In the genomic region with DNA sequence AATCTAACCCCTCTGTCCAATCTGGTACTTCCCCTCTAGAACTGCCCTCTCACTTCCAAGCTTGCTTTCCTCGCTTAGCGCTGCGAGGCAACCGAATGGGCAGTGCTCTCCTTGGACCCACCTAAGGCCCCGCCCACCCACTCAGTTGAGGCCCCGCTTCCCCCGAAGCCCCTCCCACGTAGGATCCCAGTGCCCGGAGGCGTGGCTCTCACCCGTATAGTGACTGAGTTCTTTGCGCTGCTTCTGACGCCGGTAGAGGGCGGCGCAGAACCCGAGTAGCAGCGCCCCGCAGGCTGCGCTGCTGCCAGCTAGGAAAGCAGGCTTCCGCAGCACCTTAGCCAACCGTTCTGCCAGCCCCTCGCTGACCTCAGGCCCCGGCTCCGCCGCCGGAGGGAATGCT, we compare ENCODE assay signal across 8 mouse cellular contexts. TPM values are rescaled to one million over a fixed set of nuclear protein-coding genes. Genes with fewer than 3 reads are reported as not detected.
DNase-seq lines count a peak whose midpoint lies in the region; ATAC-seq and TF ChIP-seq lines count a peak whose summit lies in the region.

No protein-coding gene starts in this region.

- peak overlapping the region; percentile 51; the same call in 1 of the 2 replicates for H3K9ac ChIP-seq in embryonic facial prominence, embryonic 13.5 days
- no peak overlapping the region for H3K9ac ChIP-seq in heart, embryonic 11.5 days (ENCODE audit: low read depth, low read length)
- H3K9ac ChIP-seq in kidney, embryonic 14.5 days (ENCODE audit: low read depth, low read length): 0 out of 2 replicates have a peak overlapping the region, but pooled peaks have one; percentile 31
- H3K9ac ChIP-seq in liver, adult 2 months (ENCODE audit: low read depth, low read length): peak overlapping the region; percentile 53

- 0 out of 2 replicates have a peak, but pooled peaks have one; percentile 19 for TF ChIP-seq POLR2A in liver, adult 2 months (IDR thresholded peaks at IDR 0.05; ENCODE audit: extremely low read depth, insufficient read depth, low read length)

- H3K79me2 ChIP-seq in liver, adult 2 months (ENCODE audit: control insufficient read depth, insufficient read depth, low read length): no peaks in the 10 kb centered on the region

- H3K4me1 ChIP-seq in embryonic facial prominence, embryonic 13.5 days: peaks cover 7% of the 10 kb centered on the region; the same call in 1 of the 2 replicates
- H3K4me1 ChIP-seq in heart, embryonic 11.5 days (ENCODE audit: control insufficient read depth, insufficient read depth, low read length): no peaks in the 10 kb centered on the region
- no peaks in the 10 kb centered on the region for H3K4me1 ChIP-seq in kidney, embryonic 14.5 days (ENCODE audit: control insufficient read depth, insufficient read depth, low read length)
- H3K4me1 ChIP-seq in liver, adult 2 months (ENCODE audit: control insufficient read depth, insufficient read depth, low read length): 0 out of 2 replicates have a peak, but pooled peaks cover 2% of the 10 kb centered on the region

- H3K36me3 ChIP-seq in embryonic facial prominence, embryonic 13.5 days: no peaks in the 10 kb centered on the region
- H3K36me3 ChIP-seq in heart, embryonic 11.5 days (ENCODE audit: control insufficient read depth, insufficient read depth, low read length): no peaks in the 10 kb centered on the region
- no peaks in the 10 kb centered on the region for H3K36me3 ChIP-seq in kidney, embryonic 14.5 days (ENCODE audit: control insufficient read depth, insufficient read depth, low read length)
- H3K36me3 ChIP-seq in liver, adult 2 months (ENCODE audit: control insufficient read depth, insufficient read depth, low read length): no peaks in the 10 kb centered on the region
- H3K36me3 ChIP-seq in splenic B cell, adult 2 months (ENCODE audit: control insufficient read depth, insufficient read depth, low read length, poor library complexity, severe bottlenecking): no peaks in the 10 kb centered on the region

- 0% methylated on average over 27 of the region's 27 CpGs for WGBS in embryonic facial prominence, embryonic 13.5 days
- WGBS in heart, embryonic 11.5 days (ENCODE audit: insufficient replicate concordance): under 1% methylated on average over 27 of the region's 27 CpGs
- 0% methylated on average over 27 of the region's 27 CpGs for WGBS in kidney, embryonic 14.5 days
- WGBS in liver, adult 2 months: under 1% methylated on average over 27 of the region's 27 CpGs

- peak overlapping the region; percentile 61 for H3K4me2 ChIP-seq in embryonic facial prominence, embryonic 13.5 days
- H3K4me2 ChIP-seq in heart, embryonic 11.5 days: peak overlapping the region; percentile 57
- H3K4me2 ChIP-seq in kidney, embryonic 14.5 days (replicated peaks; ENCODE audit: low read depth, low read length): peak overlapping the region; percentile 50

- DNase-seq in A20 (ENCODE audit: low read depth, low spot score): peak; percentile 93
- DNase-seq in adrenal gland, postnatal 25 days: peak; percentile 82
- DNase-seq in liver, adult 2 months (ENCODE audit: extremely low read depth, low read depth, low spot score): peak; percentile 84
- peak; percentile 88 for DNase-seq in splenic B cell, adult 2 months (ENCODE audit: low read depth, low spot score)

- H3K9me3 ChIP-seq in embryonic facial prominence, embryonic 13.5 days: no peaks in the 10 kb centered on the region
- H3K9me3 ChIP-seq in heart, embryonic 11.5 days (replicated peaks; ENCODE audit: control insufficient read depth, low read length): no peaks in the 10 kb centered on the region
- no peaks in the 10 kb centered on the region for H3K9me3 ChIP-seq in kidney, embryonic 14.5 days (ENCODE audit: control insufficient read depth, low read length)

- H3K27ac ChIP-seq in embryonic facial prominence, embryonic 13.5 days: no peak overlapping the region
- no peak overlapping the region for H3K27ac ChIP-seq in heart, embryonic 11.5 days (ENCODE audit: low read depth, low read length)
- no peak overlapping the region for H3K27ac ChIP-seq in kidney, embryonic 14.5 days (ENCODE audit: low read depth, low read length)
- peak overlapping the region; percentile 26; the same call in 1 of the 2 replicates for H3K27ac ChIP-seq in liver, adult 2 months (replicated peaks; ENCODE audit: insufficient read depth, low read depth, low read length)

- H3K4me3 ChIP-seq in embryonic facial prominence, embryonic 13.5 days: peak overlapping the region; percentile 32
- H3K4me3 ChIP-seq in heart, embryonic 11.5 days (ENCODE audit: low read depth, low read length): peak overlapping the region; percentile 20; the same call in 1 of the 2 replicates
- H3K4me3 ChIP-seq in kidney, embryonic 14.5 days (ENCODE audit: low read length): peak overlapping the region; percentile 27
- peak overlapping the region; percentile 51 for H3K4me3 ChIP-seq in liver, adult 2 months (ENCODE audit: insufficient read depth, low read depth, low read length)

- ATAC-seq in embryonic facial prominence, embryonic 13.5 days (ENCODE audit: insufficient number of reproducible peaks, insufficient read depth, low FRiP score, low TSS enrichment, low read depth): peak; percentile 67
- peak; percentile 75 for ATAC-seq in heart, embryonic 11.5 days (replicated peaks; ENCODE audit: insufficient number of reproducible peaks, low FRiP score, low TSS enrichment)
- ATAC-seq in kidney, embryonic 14.5 days (ENCODE audit: low FRiP score, low TSS enrichment): peak; percentile 91
- peak; percentile 78 for ATAC-seq in monocyte, adult 5-6 weeks (replicated peaks; ENCODE audit: insufficient number of reproducible peaks, low FRiP score, low TSS enrichment, poor library complexity, severe bottlenecking)

- peaks cover 7% of the 10 kb centered on the region; the same call in 1 of the 2 replicates for H3K27me3 ChIP-seq in embryonic facial prominence, embryonic 13.5 days
- peaks cover 6% of the 10 kb centered on the region; the same call in 1 of the 2 replicates for H3K27me3 ChIP-seq in heart, embryonic 11.5 days (ENCODE audit: control insufficient read depth, insufficient read depth, low read length)
- peaks cover 3% of the 10 kb centered on the region; the same call in 1 of the 2 replicates for H3K27me3 ChIP-seq in kidney, embryonic 14.5 days (ENCODE audit: control insufficient read depth, insufficient read depth, low read length)
- no peaks in the 10 kb centered on the region for H3K27me3 ChIP-seq in liver, adult 2 months (ENCODE audit: control insufficient read depth, insufficient read depth, low read length)
- H3K27me3 ChIP-seq in splenic B cell, adult 2 months (ENCODE audit: control insufficient read depth, insufficient read depth, low read length, poor library complexity, severe bottlenecking): no peaks in the 10 kb centered on the region

- TF ChIP-seq CTCF in liver, adult 2 months (IDR thresholded peaks at IDR 0.05; ENCODE audit: low read depth, low read length): peak; percentile 68

RNA-seq across cellular contexts. Expression of a gene that starts 12.4 kb away (rescaled TPM):
- 0.70 and 1.8 TPM in 2 replicates for total RNA-seq in adrenal gland, postnatal 25 days (2021)
- 0.44 and 0.62 TPM in 2 replicates for polyA plus RNA-seq in embryonic facial prominence, embryonic 13.5 days (2015; fragmentation: Nextera tagmentation; extraction: Ambion mirVana)
- polyA plus RNA-seq in heart, embryonic 11.5 days (2014; fragmentation: Nextera tagmentation; extraction: Ambion mirVana): 0.29 and 0.35 TPM in 2 replicates
- polyA plus RNA-seq in kidney, embryonic 14.5 days (2014; fragmentation: Nextera tagmentation; extraction: Ambion mirVana): 0.09 and 0.11 TPM in 2 replicates
- total RNA-seq in liver, adult 2 months (2014; rRNA removed): 0.07 TPM in 1 of 2 replicates, not detected in the other
- 0.41 and 0.67 TPM in 2 replicates for polyA plus RNA-seq in liver, adult 2 months (2012; rRNA removed)
- total RNA-seq in monocyte, adult 5-6 weeks (2017): not detected in 3 replicates

RNA-seq across cellular contexts. Expression of a gene that starts 19.0 kb away (rescaled TPM):
- total RNA-seq in adrenal gland, postnatal 25 days (2021): 22.8 and 32.7 TPM in 2 replicates
- polyA plus RNA-seq in embryonic facial prominence, embryonic 13.5 days (2015; fragmentation: Nextera tagmentation; extraction: Ambion mirVana): 9.5 and 10.1 TPM in 2 replicates
- 2.5 and 3.3 TPM in 2 replicates for polyA plus RNA-seq in heart, embryonic 11.5 days (2014; fragmentation: Nextera tagmentation; extraction: Ambion mirVana)
- 10.5 and 11.9 TPM in 2 replicates for polyA plus RNA-seq in kidney, embryonic 14.5 days (2014; fragmentation: Nextera tagmentation; extraction: Ambion mirVana)
- 3.6 and 6.8 TPM in 2 replicates for total RNA-seq in liver, adult 2 months (2014; rRNA removed)
- polyA plus RNA-seq in liver, adult 2 months (2012; rRNA removed): 5.0 and 7.4 TPM in 2 replicates
- not detected in 3 replicates for total RNA-seq in monocyte, adult 5-6 weeks (2017)

RNA-seq across cellular contexts. Expression of a gene that starts 53.5 kb away (rescaled TPM):
- 0.18 TPM in 1 of 2 replicates, not detected in the other for total RNA-seq in adrenal gland, postnatal 25 days (2021)
- 0.21 TPM in 1 of 2 replicates, not detected in the other for polyA plus RNA-seq in embryonic facial prominence, embryonic 13.5 days (2015; fragmentation: Nextera tagmentation; extraction: Ambion mirVana)
- not detected in 2 replicates for polyA plus RNA-seq in heart, embryonic 11.5 days (2014; fragmentation: Nextera tagmentation; extraction: Ambion mirVana)
- polyA plus RNA-seq in kidney, embryonic 14.5 days (2014; fragmentation: Nextera tagmentation; extraction: Ambion mirVana): not detected in 2 replicates
- total RNA-seq in liver, adult 2 months (2014; rRNA removed): not detected in 2 replicates
- 0.02 TPM in 1 of 2 replicates, not detected in the other for polyA plus RNA-seq in liver, adult 2 months (2012; rRNA removed)
- total RNA-seq in monocyte, adult 5-6 weeks (2017): not detected in 3 replicates
